Mouse (Mus musculus) thymus, adult 2 months (tissue): Measurements from ENCODE around the gene Icam2.

ENCODE experiments used
- CTCF ChIP-seq: fragments of 200-500 bp; IDR thresholded peaks from 2 replicates; pipeline ENCODE4 v1.5.1; 2012; ENCODE audit warnings: mild to moderate bottlenecking, control low read depth, low read length, moderate library complexity, borderline replicate concordance; ENCODE audit not compliant: control insufficient read depth, poor library complexity, insufficient read depth; ENCODE audit errors: extremely low read depth
- POLR2A ChIP-seq: fragments of 200-500 bp; IDR thresholded peaks from 2 replicates; pipeline ENCODE4 v1.6.1; 2012; ENCODE audit warnings: mild to moderate bottlenecking, low read length, control low read depth, moderate library complexity; ENCODE audit not compliant: control insufficient read depth, poor library complexity, insufficient read depth; ENCODE audit errors: extremely low read depth

GRCm38 (mm10) chr11:106418622-106419196 lies 30.8 kb upstream of the Icam2 start:
- TF ChIP-seq CTCF = no peak
- TF ChIP-seq POLR2A = no peak
